Mouse (Mus musculus) gastrocnemius, postnatal 4 days (tissue): ENCODE results near the gene Tap2. TPM values are rescaled to one million over a fixed set of nuclear protein-coding genes. Genes with fewer than 3 reads are reported as not detected.

Experiments used
- DNase-seq, 2 experiments: peaks; one replicate each; pipeline ENCODE4 v3.0.0; 2021 to 2022; ENCODE audit warnings: low spot score in 2 of 2, mixed read lengths in 2 of 2
- long read RNA-seq, 2 experiments: library from polyadenylated mRNA; stranded (forward); transcript quantifications; one replicate each; pipeline ENCODE4 v2.0.0; 2021
- total RNA-seq, 2 experiments: library from RNA; stranded (reverse); gene quantifications; 2 replicates each; pipeline ENCODE4 v1.2.3; 2021

The Tap2 gene
- total RNA-seq: 1 to 10 TPM; 8.1 to 8.3 TPM
- long read RNA-seq, experiment 1, transcript Tap2-201 (12 exons, 3,442 nt): major isoform, 7 of 8 reads
- long read RNA-seq, experiment 1, partial matches to known transcripts: 1 of 8 reads
- long read RNA-seq, experiment 1, other reads (novel, unspliced or antisense): 0 of 8 reads
- long read RNA-seq, experiment 2, transcript Tap2-201 (12 exons, 3,442 nt): major isoform, 24 of 28 reads
- long read RNA-seq, experiment 2, partial matches to known transcripts: 2 of 28 reads
- long read RNA-seq, experiment 2, other reads (novel, unspliced or antisense): 1 of 28 reads

GRCm38 (mm10) chr17:34203444-34203843 is at the start of gene Tap2:
TSS of gene Tap2 (plus strand) at chr17:34203527.
- no peak for DNase-seq

GRCm38 (mm10) chr17:34155534-34155933 is 47.8 kb upstream of the Tap2 start:
- no peak for DNase-seq

GRCm38 (mm10) chr17:34164202-34164895 is 39.0 kb upstream of the Tap2 start:
- no peak for DNase-seq

- no peak for DNase-seq
Observed at GRCm38 (mm10) chr17:34165033-34165730, 38.1 kb upstream of the Tap2 start.

GRCm38 (mm10) chr17:34169279-34169678 is 34.0 kb upstream of the Tap2 start:
- DNase-seq: peak in 1 of 2 experiments; percentile 37

GRCm38 (mm10) chr17:34170487-34170876 is 32.8 kb upstream of the Tap2 start:
- no peak for DNase-seq

- peak; percentile 66 to 71 for DNase-seq
Observed at GRCm38 (mm10) chr17:34170877-34171498, 32.3 kb upstream of the Tap2 start.

- DNase-seq: no peak
Observed at GRCm38 (mm10) chr17:34172528-34172927, 30.8 kb upstream of the Tap2 start.

- DNase-seq: no peak
Observed at GRCm38 (mm10) chr17:34174075-34174474, 29.3 kb upstream of the Tap2 start.

GRCm38 (mm10) chr17:34177179-34177578 is 26.1 kb upstream of the Tap2 start:
- no peak for DNase-seq

- DNase-seq: no peak
Observed at GRCm38 (mm10) chr17:34179019-34179418, 24.3 kb upstream of the Tap2 start.

GRCm38 (mm10) chr17:34179913-34180859 is 23.1 kb upstream of the Tap2 start:
- no peak for DNase-seq

GRCm38 (mm10) chr17:34183564-34184219 is 19.6 kb upstream of the Tap2 start:
- no peak for DNase-seq

- no peak for DNase-seq
Observed at GRCm38 (mm10) chr17:34185526-34185925, 17.8 kb upstream of the Tap2 start.

GRCm38 (mm10) chr17:34186885-34187260 is 16.5 kb upstream of the Tap2 start:
- no peak for DNase-seq

- DNase-seq: peak; percentile 94 to 97
Observed at GRCm38 (mm10) chr17:34187261-34187916, 15.9 kb upstream of the Tap2 start, which contains the start of the genes Tap1 and Psmb9. TSS of gene Tap1 (plus strand) at chr17:34187553. TSS of gene Psmb9 (minus strand) at chr17:34187764.

GRCm38 (mm10) chr17:34188010-34188409 is 15.3 kb upstream of the Tap2 start:
- no peak for DNase-seq

- no peak for DNase-seq
Observed at GRCm38 (mm10) chr17:34188986-34189385, 14.3 kb upstream of the Tap2 start.

- no peak for DNase-seq
Observed at GRCm38 (mm10) chr17:34192852-34193251, 10.5 kb upstream of the Tap2 start.
